Mouse (Mus musculus) hindbrain, embryonic 11.5 days (tissue): ENCODE measurements around the gene Abhd12. TPM values are rescaled to one million over a fixed set of nuclear protein-coding genes. Genes with fewer than 3 reads are reported as not detected.

Experiments used
- ATAC-seq: fragments of 200-750 bp; cut with Nextera tagmentation; 2 replicates; pipeline ENCODE4 v1.8.0; 2017; ENCODE audit warnings: mild to moderate bottlenecking, moderate TSS enrichment, moderate library complexity; ENCODE audit not compliant: low FRiP score
- DNase-seq: peaks from one replicate; pipeline ENCODE4 v3.0.0-alpha.2; 2015; ENCODE audit warnings: low spot score
- H3K27ac ChIP-seq: fragments of 300-500 bp; sonication (generic); 2 replicates; pipeline ENCODE4 v1.5.1; 2014; ENCODE audit warnings: mild to moderate bottlenecking, low read depth, low read length
- H3K27me3 ChIP-seq: fragments of 300-500 bp; sonication (generic); 2 replicates; pipeline ENCODE4 v1.6.1; 2014; ENCODE audit warnings: mild to moderate bottlenecking, low read length, moderate library complexity, mixed read lengths; ENCODE audit not compliant: control insufficient read depth, insufficient read depth
- H3K36me3 ChIP-seq: fragments of 300-500 bp; sonication (generic); 2 replicates; pipeline ENCODE4 v1.6.1; 2014; ENCODE audit warnings: mild to moderate bottlenecking, low read length, moderate library complexity, mixed read lengths; ENCODE audit not compliant: control insufficient read depth, insufficient read depth
- H3K4me1 ChIP-seq: fragments of 300-500 bp; sonication (generic); replicated peaks from 2 replicates; pipeline ENCODE4 v1.6.1; 2014; ENCODE audit warnings: low read length, mixed read lengths; ENCODE audit not compliant: control insufficient read depth, insufficient read depth
- H3K4me2 ChIP-seq: fragments of 300-500 bp; sonication (generic); replicated peaks from 2 replicates; pipeline ENCODE4 v1.6.1; 2014; ENCODE audit warnings: mild to moderate bottlenecking, low read depth, low read length
- H3K4me3 ChIP-seq: fragments of 300-500 bp; sonication (generic); 2 replicates; pipeline ENCODE4 v1.5.1; 2014; ENCODE audit warnings: low read depth, low read length
- H3K9ac ChIP-seq: fragments of 300-500 bp; sonication (generic); 2 replicates; pipeline ENCODE4 v1.6.1; 2014; ENCODE audit warnings: low read depth, low read length
- H3K9me3 ChIP-seq: fragments of 300-500 bp; sonication (generic); 2 replicates; pipeline ENCODE4 v1.6.1; 2016; ENCODE audit warnings: low read length; ENCODE audit not compliant: control insufficient read depth
- WGBS: fragments of 180-500 bp; shearing (Covaris S2); extraction: QIAGEN DNeasy Blood & Tissue Kit; methylation state at CpG from one replicate; pipeline ENCODE4 v1.1.7; 2014; 5-methylcytosine and 5-hydroxymethylcytosine counted together
- polyA plus RNA-seq: library from polyadenylated mRNA; unstranded; fragments of >200 nt; fragmentation: Nextera tagmentation; extraction: Ambion mirVana; gene quantifications from 2 replicates; pipeline ENCODE4 v1.2.1, GENCODE M21; 2014

Abhd12 gene
- polyA plus RNA-seq, 1 experiment from 2014 or later = 56.2 TPM

- Histone ChIP-seq H3K27ac (no peak overlapping the region), H3K9me3 (no peaks in the 10 kb centered on the region), H3K4me3 (no peak overlapping the region), H3K36me3 (peaks cover 8% of the 10 kb centered on the region; the same call in 1 of the 2 replicates), H3K4me2 (no peak overlapping the region), H3K27me3 (no peaks in the 10 kb centered on the region), H3K4me1 (no peaks in the 10 kb centered on the region), H3K9ac (no peak overlapping the region)
- ATAC-seq (no peak), DNase-seq (no peak)
- WGBS = 98% methylated on average over 4 of the region's 4 CpGs
Observed at GRCm38 (mm10) chr2:150934659-150935058, 30.1 kb upstream of the Abhd12 start.

GRCm38 (mm10) chr2:150933482-150933881 is 28.9 kb upstream of the Abhd12 start:
- H3K4me1 ChIP-seq = no peaks in the 10 kb centered on the region
- no peak overlapping the region for H3K4me3 ChIP-seq
- DNase-seq = no peak
- H3K4me2 ChIP-seq = no peak overlapping the region
- H3K27ac ChIP-seq = no peak overlapping the region
- H3K9me3 ChIP-seq = no peaks in the 10 kb centered on the region
- WGBS = 84% methylated on average over 19 of the region's 19 CpGs
- H3K27me3 ChIP-seq = no peaks in the 10 kb centered on the region
- no peak overlapping the region for H3K9ac ChIP-seq
- peaks cover 8% of the 10 kb centered on the region; the same call in 1 of the 2 replicates for H3K36me3 ChIP-seq
- no peak for ATAC-seq

GRCm38 (mm10) chr2:150930806-150931205 is 26.3 kb upstream of the Abhd12 start:
- peaks cover 6% of the 10 kb centered on the region; the same call in 1 of the 2 replicates for H3K36me3 ChIP-seq
- no peaks in the 10 kb centered on the region for H3K27me3 ChIP-seq
- H3K9ac ChIP-seq = no peak overlapping the region
- H3K4me3 ChIP-seq = no peak overlapping the region
- no peaks in the 10 kb centered on the region for H3K4me1 ChIP-seq
- no peak for ATAC-seq
- H3K9me3 ChIP-seq = no peaks in the 10 kb centered on the region
- WGBS = 68% methylated on average over 3 of the region's 3 CpGs
- no peak for DNase-seq
- H3K27ac ChIP-seq = no peak overlapping the region
- no peak overlapping the region for H3K4me2 ChIP-seq

- 88% methylated on average over 6 of the region's 6 CpGs for WGBS
Observed at GRCm38 (mm10) chr2:150929156-150929555, 24.6 kb upstream of the Abhd12 start.

GRCm38 (mm10) chr2:150927038-150927720 is 22.6 kb upstream of the Abhd12 start:
- DNase-seq = no peak
- Histone ChIP-seq H3K9ac (no peak overlapping the region), H3K9me3 (no peaks in the 10 kb centered on the region), H3K27ac (no peak overlapping the region), H3K36me3 (peaks cover 3% of the 10 kb centered on the region; the same call in 1 of the 2 replicates), H3K27me3 (no peaks in the 10 kb centered on the region), H3K4me3 (no peak overlapping the region), H3K4me1 (no peaks in the 10 kb centered on the region), H3K4me2 (no peak overlapping the region)
- no peak for ATAC-seq
- 96% methylated on average over 11 of the region's 11 CpGs for WGBS

More at GRCm38 (mm10) chr2:150929156-150929555, 24.6 kb upstream of the Abhd12 start:
- H3K4me1 ChIP-seq = no peaks in the 10 kb centered on the region
- H3K27me3 ChIP-seq = no peaks in the 10 kb centered on the region
- H3K9me3 ChIP-seq = no peaks in the 10 kb centered on the region
- peaks cover 3% of the 10 kb centered on the region; the same call in 1 of the 2 replicates for H3K36me3 ChIP-seq
- H3K9ac ChIP-seq = no peak overlapping the region
- DNase-seq (no peak), ATAC-seq (no peak)
- no peak overlapping the region for H3K4me2 ChIP-seq
- no peak overlapping the region for H3K27ac ChIP-seq
- H3K4me3 ChIP-seq = no peak overlapping the region

- DNase-seq (no peak), ATAC-seq (no peak)
- H3K4me1 ChIP-seq = no peaks in the 10 kb centered on the region
- H3K27me3 ChIP-seq = no peaks in the 10 kb centered on the region
- no peak overlapping the region for H3K4me2 ChIP-seq
- H3K9me3 ChIP-seq = no peaks in the 10 kb centered on the region
- no peak overlapping the region for H3K27ac ChIP-seq
- 92% methylated on average over 7 of the region's 7 CpGs for WGBS
- no peak overlapping the region for H3K4me3 ChIP-seq
- H3K36me3 ChIP-seq = no peaks in the 10 kb centered on the region
- no peak overlapping the region for H3K9ac ChIP-seq
Observed at GRCm38 (mm10) chr2:150923505-150923904, 19.0 kb upstream of the Abhd12 start.

- no peak overlapping the region for H3K4me2 ChIP-seq
- no peaks in the 10 kb centered on the region for H3K36me3 ChIP-seq
- no peaks in the 10 kb centered on the region for H3K9me3 ChIP-seq
- no peak overlapping the region for H3K27ac ChIP-seq
- no peak overlapping the region for H3K4me3 ChIP-seq
- H3K9ac ChIP-seq = no peak overlapping the region
- 98% methylated on average over 3 of the region's 3 CpGs for WGBS
- ATAC-seq = no peak
- DNase-seq = no peak
- no peaks in the 10 kb centered on the region for H3K27me3 ChIP-seq
- H3K4me1 ChIP-seq = no peaks in the 10 kb centered on the region
Observed at GRCm38 (mm10) chr2:150923026-150923425, 18.5 kb upstream of the Abhd12 start.

GRCm38 (mm10) chr2:150922165-150922564 is 17.6 kb upstream of the Abhd12 start:
- DNase-seq (no peak), ATAC-seq (no peak)
- Histone ChIP-seq H3K36me3 (peaks cover 3% of the 10 kb centered on the region; the same call in 1 of the 2 replicates), H3K4me1 (no peaks in the 10 kb centered on the region), H3K4me2 (no peak overlapping the region), H3K4me3 (no peak overlapping the region), H3K9ac (no peak overlapping the region), H3K9me3 (no peaks in the 10 kb centered on the region), H3K27ac (no peak overlapping the region), H3K27me3 (no peaks in the 10 kb centered on the region)
- 86% methylated on average over 4 of the region's 4 CpGs for WGBS

- no peak overlapping the region for H3K4me2 ChIP-seq
- no peaks in the 10 kb centered on the region for H3K4me1 ChIP-seq
- peaks cover 3% of the 10 kb centered on the region; the same call in 1 of the 2 replicates for H3K36me3 ChIP-seq
- DNase-seq = no peak
- no peak for ATAC-seq
- no peak overlapping the region for H3K9ac ChIP-seq
- WGBS = 96% methylated on average over 6 of the region's 6 CpGs
- no peak overlapping the region for H3K27ac ChIP-seq
- no peaks in the 10 kb centered on the region for H3K9me3 ChIP-seq
- H3K27me3 ChIP-seq = no peaks in the 10 kb centered on the region
- no peak overlapping the region for H3K4me3 ChIP-seq
Observed at GRCm38 (mm10) chr2:150921697-150922096, 17.2 kb upstream of the Abhd12 start.
